Mouse (Mus musculus) midbrain, postnatal 0 days (tissue): ENCODE results near the gene Gpr157. TPM values are rescaled to one million over a fixed set of nuclear protein-coding genes. Genes with fewer than 3 reads are reported as not detected.

Experiments
- ATAC-seq: fragments of 200-750 bp; cut with Nextera tagmentation; 2 replicates; pipeline ENCODE4 v1.8.0; 2017; ENCODE audit warnings: moderate number of reproducible peaks, mild to moderate bottlenecking, moderate TSS enrichment, moderate library complexity; ENCODE audit not compliant: low FRiP score
- DNase-seq: peaks from one replicate; pipeline ENCODE4 v3.0.0-alpha.2; 2015; ENCODE audit warnings: low spot score
- H3K27ac ChIP-seq: fragments of 300-500 bp; sonication (generic); 2 replicates; pipeline ENCODE4 v1.5.1; 2014; ENCODE audit warnings: low read depth, mild to moderate bottlenecking, low read length, mixed read lengths
- H3K27me3 ChIP-seq: fragments of 300-500 bp; sonication (generic); 2 replicates; pipeline ENCODE4 v1.6.1; 2014; ENCODE audit warnings: low read length, control low read depth, mixed read lengths; ENCODE audit not compliant: insufficient read depth
- H3K36me3 ChIP-seq: fragments of 300-500 bp; sonication (generic); 2 replicates; pipeline ENCODE4 v1.6.1; 2014; ENCODE audit warnings: low read length, control low read depth, mixed read lengths; ENCODE audit not compliant: insufficient read depth
- H3K4me1 ChIP-seq: fragments of 300-500 bp; sonication (generic); 2 replicates; pipeline ENCODE4 v1.6.1; 2014; ENCODE audit warnings: mild to moderate bottlenecking, control low read depth, antibody characterized with exemption, low read length, mixed read lengths; ENCODE audit not compliant: insufficient read depth
- H3K4me2 ChIP-seq: fragments of 300-500 bp; sonication (generic); 2 replicates; pipeline ENCODE4 v1.6.1; 2014; ENCODE audit warnings: low read depth, mild to moderate bottlenecking, low read length, mixed read lengths; ENCODE audit not compliant: poor library complexity, severe bottlenecking
- H3K4me3 ChIP-seq: fragments of 300-500 bp; sonication (generic); 2 replicates; pipeline ENCODE4 v1.5.1; 2014; ENCODE audit warnings: low read depth, mild to moderate bottlenecking, low read length, moderate library complexity
- H3K9ac ChIP-seq: fragments of 300-500 bp; sonication (generic); replicated peaks from 2 replicates; pipeline ENCODE4 v1.6.1; 2014; ENCODE audit warnings: mild to moderate bottlenecking, low read length, moderate library complexity, mixed read lengths; ENCODE audit not compliant: poor library complexity, severe bottlenecking
- H3K9me3 ChIP-seq: fragments of 300-500 bp; sonication (generic); 2 replicates; pipeline ENCODE4 v1.6.1; 2016; ENCODE audit warnings: low read length, control low read depth
- CTCF ChIP-seq: IDR thresholded peaks from 2 replicates; pipeline ENCODE4 v1.5.1; 2016; ENCODE audit warnings: antibody characterized with exemption, mild to moderate bottlenecking
- WGBS: fragments of 180-500 bp; shearing (Covaris S2); extraction: QIAGEN DNeasy Blood & Tissue Kit; methylation state at CpG from one replicate; pipeline ENCODE4 v1.1.7; 2014; 5-methylcytosine and 5-hydroxymethylcytosine counted together
- polyA plus RNA-seq: library from polyadenylated mRNA; unstranded; fragments of >200 nt; fragmentation: Nextera tagmentation; extraction: Ambion mirVana; gene quantifications from 2 replicates; pipeline ENCODE4 v1.2.1, GENCODE M21; 2015
- total RNA-seq: library from RNA; depleted of rRNA; stranded (reverse); fragments of >200 nt; gene quantifications from 2 replicates; pipeline ENCODE4 v1.2.3, GENCODE M21; 2014

Gene Gpr157
- total and polyA plus RNA-seq, 2 experiments from 2014 or later = 0.47 to 4.4 TPM

DNA sequence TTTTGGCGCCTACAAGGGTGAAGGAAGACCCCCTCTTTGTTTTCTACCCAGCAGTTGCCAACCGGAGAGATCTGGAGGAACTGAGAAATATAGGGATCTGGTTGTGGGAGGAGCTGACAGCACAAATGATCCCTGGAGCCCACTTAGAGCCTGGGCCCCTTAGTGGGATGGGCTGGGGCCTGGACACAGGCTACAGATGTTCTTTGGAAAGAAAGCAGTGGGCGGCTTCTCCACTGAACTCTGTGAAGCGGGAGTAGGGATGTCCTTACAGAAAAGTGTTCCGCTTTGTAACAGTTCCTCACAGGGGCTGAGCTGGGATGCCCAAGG, 7.3 kb downstream of the Gpr157 start:
- 49% methylated on average over 5 of the region's 5 CpGs for WGBS
- no peak for TF ChIP-seq CTCF

DNA sequence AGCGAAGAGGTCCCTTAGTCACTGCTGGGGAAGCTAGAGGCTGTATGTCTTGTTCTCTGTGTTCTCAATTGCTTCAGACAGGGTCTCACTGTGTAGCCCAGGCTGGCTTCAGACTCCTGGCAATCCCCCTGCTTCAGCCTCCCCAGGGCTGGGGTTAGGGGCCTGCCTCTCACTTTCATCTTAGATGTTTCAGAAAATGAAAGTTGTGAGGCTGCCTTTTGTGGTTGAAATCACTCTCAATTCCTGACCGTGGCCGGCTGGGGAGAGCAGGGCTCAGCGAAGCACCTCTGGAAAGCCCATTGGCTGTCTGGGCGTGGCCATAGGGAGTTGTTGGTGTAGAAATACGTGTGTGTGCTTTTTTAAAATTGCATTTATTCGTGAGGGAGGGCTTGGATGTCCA, 9.1 kb downstream of the Gpr157 start:
- no peak overlapping the region for H3K9ac ChIP-seq
- no peaks in the 10 kb centered on the region for H3K9me3 ChIP-seq
- no peak overlapping the region for H3K27ac ChIP-seq
- no peaks in the 10 kb centered on the region for H3K36me3 ChIP-seq
- WGBS = 79% methylated on average over 7 of the region's 7 CpGs
- TF ChIP-seq CTCF = no peak
- no peak overlapping the region for H3K4me2 ChIP-seq
- 0 out of 2 replicates have a peak, but pooled peaks cover 2% of the 10 kb centered on the region for H3K4me1 ChIP-seq
- no peak overlapping the region for H3K4me3 ChIP-seq
- no peaks in the 10 kb centered on the region for H3K27me3 ChIP-seq
- no peak for DNase-seq
- ATAC-seq = no peak

More for the DNA sequence above, 7.3 kb downstream of the Gpr157 start:
- H3K36me3 ChIP-seq = no peaks in the 10 kb centered on the region
- no peak overlapping the region for H3K4me2 ChIP-seq
- H3K4me3 ChIP-seq = no peak overlapping the region
- ATAC-seq (no peak), DNase-seq (no peak)
- H3K4me1 ChIP-seq = 0 out of 2 replicates have a peak, but pooled peaks cover 2% of the 10 kb centered on the region
- H3K9me3 ChIP-seq = no peaks in the 10 kb centered on the region
- H3K27me3 ChIP-seq = no peaks in the 10 kb centered on the region
- H3K9ac ChIP-seq = no peak overlapping the region
- H3K27ac ChIP-seq = no peak overlapping the region

DNA sequence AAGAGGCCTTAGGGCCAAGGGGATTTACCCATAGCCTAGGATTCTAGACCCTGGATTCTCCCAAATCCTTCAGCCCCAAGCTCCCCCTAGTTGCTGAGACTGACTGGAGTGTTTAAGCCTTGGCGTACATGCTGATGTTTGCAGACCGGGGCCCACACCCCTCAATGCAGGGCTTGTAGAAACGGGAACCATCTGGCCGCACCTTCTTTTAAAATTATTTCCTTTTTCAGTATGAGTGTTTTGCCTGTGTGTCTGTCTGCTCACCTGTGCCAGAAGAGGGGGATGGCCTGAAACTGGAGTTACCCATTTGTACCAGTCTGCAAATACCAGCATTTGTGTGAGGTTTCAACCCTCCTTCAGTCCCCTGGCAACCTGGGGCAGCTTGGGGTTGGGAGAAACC, 10.7 kb downstream of the Gpr157 start:
- H3K4me1 ChIP-seq = 0 out of 2 replicates have a peak, but pooled peaks cover 2% of the 10 kb centered on the region
- ATAC-seq = no peak
- no peak for TF ChIP-seq CTCF
- H3K27ac ChIP-seq = no peak overlapping the region
- DNase-seq = no peak
- H3K27me3 ChIP-seq = no peaks in the 10 kb centered on the region
- 90% methylated on average over 4 of the region's 4 CpGs for WGBS
- no peaks in the 10 kb centered on the region for H3K9me3 ChIP-seq
- H3K4me3 ChIP-seq = no peak overlapping the region
- no peaks in the 10 kb centered on the region for H3K36me3 ChIP-seq
- no peak overlapping the region for H3K4me2 ChIP-seq
- no peak overlapping the region for H3K9ac ChIP-seq

DNA sequence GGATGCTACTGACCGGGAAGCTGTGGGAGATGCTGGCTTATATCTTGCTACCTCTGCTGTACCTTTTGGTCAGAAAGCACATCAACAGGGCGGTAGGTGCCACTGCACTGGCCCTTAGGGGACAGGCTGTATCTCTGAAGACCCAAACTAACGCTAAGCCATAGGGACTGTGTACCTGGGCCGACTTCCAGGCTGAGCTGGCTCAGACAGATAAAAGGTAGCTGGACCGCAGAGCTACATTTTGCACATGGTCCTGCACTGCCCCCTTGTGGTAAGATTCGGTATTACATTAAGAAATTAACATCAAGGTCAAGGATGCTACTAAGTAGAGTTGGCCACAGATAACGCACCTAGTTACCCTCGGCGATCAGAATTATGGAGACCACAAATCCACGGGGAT, 11.7 kb downstream of the Gpr157 start:
- Histone ChIP-seq H3K4me1 (0 out of 2 replicates have a peak, but pooled peaks cover 2% of the 10 kb centered on the region), H3K9ac (no peak overlapping the region), H3K9me3 (no peaks in the 10 kb centered on the region), H3K36me3 (no peaks in the 10 kb centered on the region), H3K27ac (no peak overlapping the region), H3K27me3 (no peaks in the 10 kb centered on the region), H3K4me2 (no peak overlapping the region), H3K4me3 (no peak overlapping the region)
- DNase-seq = peak; percentile 79
- TF ChIP-seq CTCF = peak; percentile 98
- no peak for ATAC-seq
- 19% methylated on average over 10 of the region's 10 CpGs for WGBS

DNA sequence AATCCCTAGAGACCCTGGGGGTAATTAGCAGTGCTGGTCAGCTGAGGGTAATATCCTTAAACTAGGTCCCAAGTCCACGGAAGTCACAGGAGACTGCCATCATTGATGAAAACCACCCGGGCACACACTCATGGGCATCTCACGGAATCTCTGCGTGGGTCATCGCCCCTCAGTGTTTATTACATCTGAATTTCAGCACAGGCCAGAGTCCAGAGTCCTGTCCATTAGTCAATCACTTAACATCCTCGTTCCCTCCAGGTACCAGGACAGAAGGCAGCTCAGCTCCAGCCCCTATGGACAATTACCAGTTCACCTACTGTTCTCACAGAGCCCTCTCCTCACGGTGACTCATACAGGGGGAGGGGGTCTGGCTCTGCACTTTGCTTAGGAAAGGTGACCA, 15.7 kb downstream of the Gpr157 start:
- WGBS = 88% methylated on average over 7 of the region's 7 CpGs
- Histone ChIP-seq H3K4me2 (no peak overlapping the region), H3K27me3 (no peaks in the 10 kb centered on the region), H3K4me1 (no peaks in the 10 kb centered on the region), H3K9ac (no peak overlapping the region), H3K9me3 (no peaks in the 10 kb centered on the region), H3K4me3 (no peak overlapping the region), H3K27ac (no peak overlapping the region), H3K36me3 (no peaks in the 10 kb centered on the region)
- no peak for TF ChIP-seq CTCF
- ATAC-seq (no peak), DNase-seq (no peak)

DNA sequence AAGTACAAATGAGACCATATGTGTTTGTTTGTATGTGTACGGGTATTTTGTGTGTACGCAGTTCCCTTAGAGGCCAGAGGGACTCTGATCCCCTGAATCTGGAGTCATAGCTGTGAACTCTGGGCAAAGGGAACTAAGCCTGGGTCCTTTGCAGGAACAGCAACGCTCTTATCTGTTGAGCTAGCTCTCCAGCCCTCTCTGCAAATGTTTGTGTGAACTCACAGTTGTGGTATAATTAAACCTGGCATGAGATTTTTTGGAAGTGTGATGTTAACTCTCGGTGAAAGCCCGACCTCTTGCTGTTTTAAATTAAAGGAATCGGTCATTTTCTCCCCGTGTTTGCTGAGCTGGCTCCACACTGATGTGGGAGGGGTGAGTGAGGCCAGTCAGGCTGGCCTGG, 18.5 kb downstream of the Gpr157 start:
- Histone ChIP-seq H3K9me3 (no peaks in the 10 kb centered on the region), H3K4me1 (no peaks in the 10 kb centered on the region), H3K4me2 (no peak overlapping the region), H3K4me3 (no peak overlapping the region), H3K9ac (no peak overlapping the region), H3K27me3 (no peaks in the 10 kb centered on the region; the same call in 1 of the 2 replicates), H3K27ac (no peak overlapping the region), H3K36me3 (no peaks in the 10 kb centered on the region)
- no peak for ATAC-seq
- no peak for TF ChIP-seq CTCF
- 59% methylated on average over 7 of the region's 7 CpGs for WGBS
- no peak for DNase-seq
